Mouse (Mus musculus) CH12.LX (cell line): Measurements from ENCODE around the gene Rps6.
A peak's percentile ranks its signal among the peaks of the same experiment; 100 is the strongest.

Experiments
- BHLHE40 ChIP-seq: IDR thresholded peaks from 2 replicates; pipeline ENCODE4 v1.6.1; 2011; ENCODE audit warnings: mild to moderate bottlenecking, low read depth, low read length, improper control_type of control experiment
- CTCF ChIP-seq, 2 experiments: IDR thresholded peaks in 1 of 2; conservative IDR thresholded peaks in 1 of 2; 2 replicates each; pipeline ENCODE4 v1.5.1; 2011 to 2012; ENCODE audit warnings: low read depth in 2 of 2, low read length in 2 of 2, improper control_type of control experiment in 1 of 2, inconsistent platforms in 1 of 2, mild to moderate bottlenecking in 1 of 2, moderate library complexity in 1 of 2
- KAT2A ChIP-seq: IDR thresholded peaks from 2 replicates; pipeline ENCODE4 v1.6.1; 2012; ENCODE audit warnings: low read length, improper control_type of control experiment, inconsistent platforms; ENCODE audit not compliant: insufficient replicate concordance
- MAX ChIP-seq: IDR thresholded peaks from 2 replicates; pipeline ENCODE4 v1.6.1; 2011; ENCODE audit warnings: low read length, improper control_type of control experiment
- MAZ ChIP-seq: IDR thresholded peaks from 2 replicates; pipeline ENCODE4 v1.6.1; 2012; ENCODE audit warnings: low read depth, mild to moderate bottlenecking, inconsistent platforms, low read length, improper control_type of control experiment, moderate library complexity
- PAX5 ChIP-seq: IDR thresholded peaks from 2 replicates; pipeline ENCODE4 v1.6.1; 2012; ENCODE audit warnings: low read length, inconsistent platforms, mixed read lengths
- POLR2A ChIP-seq: IDR thresholded peaks from 2 replicates; pipeline ENCODE4 v1.6.1; 2011; ENCODE audit warnings: low read depth, mild to moderate bottlenecking, improper control_type of control experiment, low read length
- POLR2AphosphoS2 ChIP-seq: IDR thresholded peaks from 2 replicates; pipeline ENCODE4 v1.6.1; 2011; ENCODE audit warnings: low read depth, low read length, improper control_type of control experiment
- RCOR1 ChIP-seq: conservative IDR thresholded peaks from 2 replicates; pipeline ENCODE4 v1.6.1; 2012; ENCODE audit warnings: low read depth, mild to moderate bottlenecking, inconsistent platforms, low read length, improper control_type of control experiment
- ZC3H11A ChIP-seq: IDR thresholded peaks from 2 replicates; pipeline ENCODE4 v1.6.1; 2012; ENCODE audit warnings: low read depth, mild to moderate bottlenecking, inconsistent platforms, low read length, improper control_type of control experiment

GRCm38 (mm10) chr4:86884945-86885344 is 27.7 kb upstream of the Rps6 start:
- TF ChIP-seq CTCF (conservative IDR thresholded peaks at IDR 0.05 in 1 of 2, IDR thresholded peaks at IDR 0.05 in 1 of 2; ENCODE audit: low read depth in 2 of 2, low read length in 2 of 2) (peak in 1 of 2 experiments; percentile 55; a peak in 2 of 4 replicates), KAT2A (no peak), MAX (no peak), MAZ (no peak), POLR2AphosphoS2 (no peak), BHLHE40 (no peak), PAX5 (no peak), ZC3H11A (no peak), POLR2A (no peak), RCOR1 (no peak)
